Mouse (Mus musculus) heart, adult 2 months (tissue): ENCODE measurements around the gene Hrh1.

Experiments
- CTCF ChIP-seq: fragments of 200-600 bp; IDR thresholded peaks from 2 replicates; pipeline ENCODE4 v1.8.1; 2022; ENCODE audit warnings: antibody characterized with exemption, mild to moderate bottlenecking, moderate library complexity
- POLR2A ChIP-seq: fragments of 200-500 bp; IDR thresholded peaks from 2 replicates; pipeline ENCODE4 v1.6.1; 2011; ENCODE audit warnings: mild to moderate bottlenecking, low read depth, low read length, control low read depth; ENCODE audit not compliant: insufficient read depth

DNA sequence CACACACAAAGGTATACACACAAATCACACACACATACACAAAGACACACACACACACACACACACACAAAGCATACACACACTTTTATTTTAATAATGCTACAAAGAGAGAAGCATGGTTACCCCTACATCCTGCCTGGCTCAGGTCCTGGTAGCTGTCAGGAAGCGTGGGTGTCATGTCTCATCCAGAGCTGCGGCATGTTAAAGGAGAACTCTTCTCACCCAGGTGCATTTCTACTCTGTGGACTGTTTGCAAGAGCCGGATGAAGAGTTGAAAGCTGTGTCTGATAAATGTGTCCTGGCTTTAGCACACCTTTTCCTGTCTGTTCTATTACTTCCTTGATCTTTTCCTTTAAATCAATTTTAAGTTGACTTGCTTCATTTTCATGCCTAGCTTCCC, 47.2 kb downstream of the Hrh1 start:
- no peak for TF ChIP-seq CTCF
- TF ChIP-seq POLR2A = no peak
